Mouse (Mus musculus): ENCODE data around the gene Hoxd12. TPM values are rescaled to one million over a fixed set of nuclear protein-coding genes. Genes with fewer than 3 reads are reported as not detected.
A peak's percentile ranks its signal among the peaks of the same experiment; 100 is the strongest.

Hoxd12 gene
- polyA plus RNA-seq, 1 experiment from 2014 or later: 2.1 TPM

DNA sequence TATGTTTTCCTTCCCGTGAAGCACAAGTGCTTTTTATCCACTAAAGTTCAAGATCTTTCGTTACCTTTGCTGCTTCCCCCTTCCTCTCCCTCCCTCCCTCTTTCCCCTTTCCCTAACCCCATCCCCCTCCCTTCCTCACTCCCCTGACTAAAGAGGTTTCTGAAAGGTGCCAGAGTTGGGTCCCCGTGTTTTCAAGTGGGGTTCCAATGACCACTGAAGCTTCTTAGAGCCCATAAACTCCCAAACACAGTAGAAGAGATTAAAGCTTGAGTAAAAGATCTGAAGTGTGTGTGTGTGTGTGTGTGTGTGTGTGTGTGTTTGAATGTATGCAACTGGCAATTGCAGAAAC is 5.6 kb upstream of the Hoxd12 start:
- 0% methylated on average over 3 of the region's 3 CpGs for WGBS
- DNase-seq (ENCODE audit: low spot score) (peak; percentile 27), ATAC-seq (ENCODE audit: insufficient read depth, low FRiP score, low TSS enrichment) (no peak)
- Histone ChIP-seq H3K4me2 (ENCODE audit: low read depth) (peak overlapping the region; percentile 7; the same call in 1 of the 2 replicates), H3K27me3 (ENCODE audit: control insufficient read depth, insufficient read depth, low read length) (peaks cover 96% of the 10 kb centered on the region), H3K36me3 (ENCODE audit: control insufficient read depth, insufficient read depth, low read length) (no peaks in the 10 kb centered on the region), H3K4me3 (ENCODE audit: low read depth, low read length) (no peak overlapping the region), H3K27ac (ENCODE audit: low read depth, low read length) (no peak overlapping the region), H3K9ac (ENCODE audit: low read length) (no peak overlapping the region), H3K4me1 (ENCODE audit: control insufficient read depth, insufficient read depth, low read length) (0 out of 2 replicates have a peak, but pooled peaks cover 4% of the 10 kb centered on the region), H3K9me3 (ENCODE audit: control insufficient read depth, low read length) (no peaks in the 10 kb centered on the region)

DNA sequence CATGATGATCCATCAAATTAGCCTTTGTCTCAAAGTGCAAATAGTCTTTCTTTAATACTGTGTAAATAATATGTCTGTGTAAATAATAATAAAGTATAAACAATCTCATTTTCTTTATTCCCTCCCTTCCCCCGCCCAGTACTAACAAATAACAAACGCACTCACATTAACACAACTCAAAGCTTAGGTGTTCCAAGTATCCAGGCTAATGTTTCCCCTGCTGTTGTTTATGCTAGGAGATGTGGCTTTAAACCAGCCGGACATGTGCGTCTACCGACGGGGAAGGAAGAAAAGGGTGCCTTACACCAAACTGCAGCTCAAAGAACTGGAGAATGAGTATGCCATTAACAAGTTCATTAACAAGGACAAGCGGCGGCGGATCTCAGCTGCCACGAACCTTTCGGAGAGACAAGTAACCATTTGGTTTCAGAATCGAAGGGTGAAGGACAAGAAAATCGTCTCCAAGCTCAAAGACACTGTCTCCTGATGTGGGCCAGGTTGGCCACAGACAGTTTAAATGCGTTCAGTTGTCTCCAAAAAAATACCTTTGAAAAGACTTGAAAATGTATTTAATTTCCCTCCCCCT is 5.1 kb upstream of the Hoxd12 start:
- Histone ChIP-seq H3K36me3 (ENCODE audit: control insufficient read depth, insufficient read depth, low read length) (no peaks in the 10 kb centered on the region), H3K4me2 (ENCODE audit: low read depth) (no peak overlapping the region), H3K27me3 (ENCODE audit: control insufficient read depth, insufficient read depth, low read length) (peaks cover 96% of the 10 kb centered on the region), H3K9ac (ENCODE audit: low read length) (no peak overlapping the region), H3K4me3 (ENCODE audit: low read depth, low read length) (no peak overlapping the region), H3K9me3 (ENCODE audit: control insufficient read depth, low read length) (no peaks in the 10 kb centered on the region), H3K4me1 (ENCODE audit: control insufficient read depth, insufficient read depth, low read length) (0 out of 2 replicates have a peak, but pooled peaks cover 4% of the 10 kb centered on the region), H3K27ac (ENCODE audit: low read depth, low read length) (no peak overlapping the region)
- DNase-seq (ENCODE audit: low spot score) (peak; percentile 41), ATAC-seq (ENCODE audit: insufficient read depth, low FRiP score, low TSS enrichment) (no peak)
- 1% methylated on average over 14 of the region's 14 CpGs for WGBS

- H3K27ac ChIP-seq (ENCODE audit: low read depth, low read length): no peak overlapping the region
- H3K4me3 ChIP-seq (ENCODE audit: low read depth, low read length): no peak overlapping the region
- H3K4me1 ChIP-seq (ENCODE audit: control insufficient read depth, insufficient read depth, low read length): 0 out of 2 replicates have a peak, but pooled peaks cover 6% of the 10 kb centered on the region
- no peaks in the 10 kb centered on the region for H3K9me3 ChIP-seq (ENCODE audit: control insufficient read depth, low read length)
- H3K36me3 ChIP-seq (ENCODE audit: control insufficient read depth, insufficient read depth, low read length): no peaks in the 10 kb centered on the region
- no peak for ATAC-seq (ENCODE audit: insufficient read depth, low FRiP score, low TSS enrichment)
- peaks cover 97% of the 10 kb centered on the region for H3K27me3 ChIP-seq (ENCODE audit: control insufficient read depth, insufficient read depth, low read length)
- no peak overlapping the region for H3K4me2 ChIP-seq (ENCODE audit: low read depth)
- peak; percentile 31 for DNase-seq (ENCODE audit: low spot score)
- H3K9ac ChIP-seq (ENCODE audit: low read length): no peak overlapping the region
- WGBS: 2% methylated on average over 3 of the region's 3 CpGs
These were observed 4.1 kb upstream of the Hoxd12 start for GRCm38 (mm10) chr2:74670632-74671188.

DNA sequence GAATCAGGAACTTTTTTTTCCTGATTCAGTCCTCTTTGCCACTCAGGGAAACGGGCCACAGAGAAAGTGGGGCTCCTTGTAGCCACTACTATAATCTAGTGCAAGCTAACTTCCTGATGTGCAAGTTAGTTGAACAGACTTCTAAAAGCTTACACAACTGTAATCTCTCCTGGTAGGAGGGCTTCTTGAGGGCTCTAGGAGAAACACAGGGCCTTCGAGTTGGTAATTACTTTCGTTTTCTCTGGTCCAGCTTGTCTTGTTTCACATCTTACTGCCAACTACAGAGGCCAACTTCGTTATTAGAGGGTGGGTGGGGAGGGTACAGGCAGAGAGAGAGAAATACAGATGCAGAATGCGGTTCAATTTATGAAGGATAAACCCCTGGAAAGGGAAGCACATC is 3.0 kb upstream of the Hoxd12 start:
- no peak overlapping the region for H3K9ac ChIP-seq (ENCODE audit: low read length)
- no peaks in the 10 kb centered on the region for H3K9me3 ChIP-seq (ENCODE audit: control insufficient read depth, low read length)
- peaks cover 98% of the 10 kb centered on the region for H3K27me3 ChIP-seq (ENCODE audit: control insufficient read depth, insufficient read depth, low read length)
- H3K4me2 ChIP-seq (ENCODE audit: low read depth): no peak overlapping the region
- 0 out of 2 replicates have a peak, but pooled peaks cover 6% of the 10 kb centered on the region for H3K4me1 ChIP-seq (ENCODE audit: control insufficient read depth, insufficient read depth, low read length)
- H3K36me3 ChIP-seq (ENCODE audit: control insufficient read depth, insufficient read depth, low read length): no peaks in the 10 kb centered on the region
- 3% methylated on average over 5 of the region's 5 CpGs for WGBS
- no peak overlapping the region for H3K27ac ChIP-seq (ENCODE audit: low read depth, low read length)
- DNase-seq (ENCODE audit: low spot score): no peak
- no peak overlapping the region for H3K4me3 ChIP-seq (ENCODE audit: low read depth, low read length)
- no peak for ATAC-seq (ENCODE audit: insufficient read depth, low FRiP score, low TSS enrichment)

DNA sequence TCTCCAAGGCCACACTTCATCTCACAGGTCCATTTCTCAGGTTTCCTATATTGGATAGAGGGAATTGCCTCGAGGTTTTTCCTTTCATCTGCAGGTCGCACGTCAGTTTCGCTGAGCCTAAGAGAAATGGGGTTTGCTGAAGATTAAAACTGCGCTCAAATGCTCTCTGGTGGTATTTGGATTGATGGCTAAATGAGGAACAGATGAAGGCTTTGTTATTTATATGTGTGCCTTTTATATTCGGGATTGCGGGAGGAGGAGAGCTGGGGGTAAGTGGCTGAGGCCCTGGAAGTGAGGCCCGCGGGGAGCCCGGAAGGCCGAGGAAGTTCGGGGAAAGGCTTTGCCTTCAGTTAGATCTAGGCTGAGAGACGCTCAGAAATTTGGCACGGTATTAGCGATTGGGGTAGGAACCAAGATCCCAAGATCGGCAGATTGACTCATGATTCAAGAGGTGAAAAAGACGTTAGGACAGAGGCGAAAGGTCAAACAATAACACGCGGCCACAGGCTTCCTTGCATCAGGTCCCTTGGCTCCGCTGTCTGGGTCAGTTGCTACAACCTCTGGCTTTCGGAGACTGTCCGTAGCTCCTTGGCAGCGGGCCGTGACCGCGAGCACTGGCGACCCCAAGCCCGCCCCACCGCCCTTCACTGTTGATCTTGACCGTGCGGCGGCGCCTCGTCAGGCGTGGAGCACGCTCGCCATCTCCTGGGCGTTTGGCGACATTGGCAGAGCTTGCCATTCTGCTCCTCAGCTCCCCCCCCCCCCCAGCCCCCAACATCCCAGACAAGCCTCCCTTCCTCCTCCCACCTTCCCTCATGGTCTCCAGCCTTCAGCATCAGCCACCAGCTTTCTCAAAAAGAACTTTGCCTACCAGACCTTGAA is 2.1 kb upstream of the Hoxd12 start:
- H3K36me3 ChIP-seq (ENCODE audit: control insufficient read depth, insufficient read depth, low read length): no peaks in the 10 kb centered on the region
- no peak overlapping the region for H3K9ac ChIP-seq (ENCODE audit: low read length)
- ATAC-seq (ENCODE audit: insufficient read depth, low FRiP score, low TSS enrichment): no peak
- under 1% methylated on average over 39 of the region's 40 CpGs for WGBS
- peak; percentile 88 for DNase-seq (ENCODE audit: low spot score)
- H3K27me3 ChIP-seq (ENCODE audit: control insufficient read depth, insufficient read depth, low read length): peaks cover 98% of the 10 kb centered on the region
- 0 out of 2 replicates have a peak, but pooled peaks cover 6% of the 10 kb centered on the region for H3K4me1 ChIP-seq (ENCODE audit: control insufficient read depth, insufficient read depth, low read length)
- H3K9me3 ChIP-seq (ENCODE audit: control insufficient read depth, low read length): no peaks in the 10 kb centered on the region
- peak overlapping the region; percentile 19; the same call in 1 of the 2 replicates for H3K4me3 ChIP-seq (ENCODE audit: low read depth, low read length)
- H3K4me2 ChIP-seq (ENCODE audit: low read depth): peak overlapping the region; percentile 44
- H3K27ac ChIP-seq (ENCODE audit: low read depth, low read length): no peak overlapping the region

- DNase-seq (ENCODE audit: low spot score) (no peak), ATAC-seq (ENCODE audit: insufficient read depth, low FRiP score, low TSS enrichment) (no peak)
- Histone ChIP-seq H3K36me3 (ENCODE audit: control insufficient read depth, insufficient read depth, low read length) (no peaks in the 10 kb centered on the region), H3K9ac (ENCODE audit: low read length) (no peak overlapping the region), H3K4me2 (ENCODE audit: low read depth) (no peak overlapping the region), H3K9me3 (ENCODE audit: control insufficient read depth, low read length) (no peaks in the 10 kb centered on the region), H3K4me3 (ENCODE audit: low read depth, low read length) (no peak overlapping the region), H3K27ac (ENCODE audit: low read depth, low read length) (no peak overlapping the region), H3K4me1 (ENCODE audit: control insufficient read depth, insufficient read depth, low read length) (0 out of 2 replicates have a peak, but pooled peaks cover 6% of the 10 kb centered on the region), H3K27me3 (ENCODE audit: control insufficient read depth, insufficient read depth, low read length) (peaks cover 98% of the 10 kb centered on the region)
- WGBS: 1% methylated on average over 24 of the region's 24 CpGs
These were observed 883 bp upstream of the Hoxd12 start for GRCm38 (mm10) chr2:74673835-74674425.

DNA sequence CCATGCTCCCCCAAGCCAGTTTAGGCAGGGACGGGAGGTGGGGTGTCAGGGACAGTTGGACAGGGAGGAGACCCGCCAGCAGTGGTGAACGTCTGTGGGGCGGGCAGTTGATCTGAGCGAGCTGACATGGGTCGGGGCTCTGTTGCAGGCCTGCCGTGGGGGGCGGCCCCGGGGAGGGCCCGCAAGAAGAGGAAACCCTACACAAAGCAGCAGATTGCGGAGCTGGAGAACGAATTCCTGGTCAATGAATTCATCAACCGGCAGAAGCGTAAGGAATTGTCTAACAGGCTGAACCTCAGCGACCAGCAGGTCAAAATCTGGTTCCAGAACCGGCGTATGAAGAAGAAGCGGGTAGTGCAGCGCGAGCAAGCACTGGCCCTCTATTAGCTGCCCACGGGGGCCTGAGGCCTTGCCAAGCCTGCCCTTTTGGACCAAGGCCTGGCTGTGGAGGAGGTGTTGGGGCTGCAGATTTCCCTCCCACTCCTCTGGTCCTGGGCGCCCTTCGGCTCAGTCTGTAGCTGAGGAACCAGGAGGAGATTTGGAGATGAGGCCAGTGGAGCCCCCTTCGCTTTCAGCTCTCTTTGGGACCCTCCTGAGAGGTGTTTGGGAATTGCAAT is 961 bp downstream of the Hoxd12 start:
- Histone ChIP-seq H3K27me3 (ENCODE audit: control insufficient read depth, insufficient read depth, low read length) (peaks cover 100% of the 10 kb centered on the region), H3K9ac (ENCODE audit: low read length) (no peak overlapping the region), H3K27ac (ENCODE audit: low read depth, low read length) (no peak overlapping the region), H3K4me1 (ENCODE audit: control insufficient read depth, insufficient read depth, low read length) (0 out of 2 replicates have a peak, but pooled peaks cover 6% of the 10 kb centered on the region), H3K4me3 (ENCODE audit: low read depth, low read length) (peak overlapping the region; percentile 15), H3K36me3 (ENCODE audit: control insufficient read depth, insufficient read depth, low read length) (no peaks in the 10 kb centered on the region), H3K4me2 (ENCODE audit: low read depth) (peak overlapping the region; percentile 13), H3K9me3 (ENCODE audit: control insufficient read depth, low read length) (no peaks in the 10 kb centered on the region)
- no peak for ATAC-seq (ENCODE audit: insufficient read depth, low FRiP score, low TSS enrichment)
- WGBS: 3% methylated on average over 24 of the region's 24 CpGs
- DNase-seq (ENCODE audit: low spot score): peak; percentile 28

GRCm38 (mm10) chr2:74676376-74677052 is 1.7 kb downstream of the Hoxd12 start:
- no peak overlapping the region for H3K27ac ChIP-seq (ENCODE audit: low read depth, low read length)
- ATAC-seq (ENCODE audit: insufficient read depth, low FRiP score, low TSS enrichment): no peak
- 0 out of 2 replicates have a peak overlapping the region, but pooled peaks have one; percentile 4 for H3K4me3 ChIP-seq (ENCODE audit: low read depth, low read length)
- no peaks in the 10 kb centered on the region for H3K36me3 ChIP-seq (ENCODE audit: control insufficient read depth, insufficient read depth, low read length)
- peak; percentile 22 for DNase-seq (ENCODE audit: low spot score)
- H3K9me3 ChIP-seq (ENCODE audit: control insufficient read depth, low read length): no peaks in the 10 kb centered on the region
- 3% methylated on average over 9 of the region's 9 CpGs for WGBS
- 0 out of 2 replicates have a peak overlapping the region, but pooled peaks have one; percentile 1 for H3K9ac ChIP-seq (ENCODE audit: low read length)
- no peak overlapping the region; the same call in 1 of the 2 replicates for H3K4me2 ChIP-seq (ENCODE audit: low read depth)
- H3K4me1 ChIP-seq (ENCODE audit: control insufficient read depth, insufficient read depth, low read length): 0 out of 2 replicates have a peak, but pooled peaks cover 6% of the 10 kb centered on the region
- peaks cover 100% of the 10 kb centered on the region for H3K27me3 ChIP-seq (ENCODE audit: control insufficient read depth, insufficient read depth, low read length)

All from neural tube, embryonic 11.5 days (tissue).